Mouse (Mus musculus): ENCODE measurements around the gene Krtap9-1.

DNA sequence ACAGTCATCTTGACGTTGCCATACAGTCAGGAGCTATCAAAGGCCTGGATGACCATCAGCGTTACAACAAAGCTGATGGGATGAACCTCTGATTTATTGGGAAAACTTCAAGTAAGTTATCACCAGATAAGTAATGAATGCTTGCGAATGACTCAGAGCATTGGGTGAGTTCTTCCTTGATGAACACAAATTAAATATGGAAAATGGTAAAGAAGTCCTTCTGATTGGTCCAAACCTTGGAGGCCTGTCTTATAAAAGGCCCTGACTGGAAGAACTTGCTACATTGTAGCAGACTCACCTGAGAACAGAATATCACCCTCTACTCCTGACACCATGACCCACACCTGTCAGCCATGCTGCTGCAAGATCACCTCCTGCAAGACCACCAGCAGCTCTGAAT lies 41.3 kb downstream of the Krtap9-1 start, which contains the start of gene Gm11565:
- TF ChIP-seq CTCF (IDR thresholded peaks at IDR 0.05; ENCODE audit: insufficient read depth, low read depth, low read length) (no peak), POLR2A (IDR thresholded peaks at IDR 0.05; ENCODE audit: insufficient read depth, low read depth, low read length) (no peak)

Data from olfactory bulb, adult 2 months (tissue).